Mouse (Mus musculus) heart, postnatal 0 days (tissue): ENCODE data around the gene Bicd1.

Source experiments
- CTCF ChIP-seq: IDR thresholded peaks from 2 replicates; pipeline ENCODE4 v1.5.1; 2016; ENCODE audit warnings: antibody characterized with exemption, control low read depth, low read depth
- EP300 ChIP-seq: IDR thresholded peaks from 2 replicates; pipeline ENCODE4 v1.6.1; 2016; ENCODE audit warnings: antibody characterized with exemption, low read depth

DNA sequence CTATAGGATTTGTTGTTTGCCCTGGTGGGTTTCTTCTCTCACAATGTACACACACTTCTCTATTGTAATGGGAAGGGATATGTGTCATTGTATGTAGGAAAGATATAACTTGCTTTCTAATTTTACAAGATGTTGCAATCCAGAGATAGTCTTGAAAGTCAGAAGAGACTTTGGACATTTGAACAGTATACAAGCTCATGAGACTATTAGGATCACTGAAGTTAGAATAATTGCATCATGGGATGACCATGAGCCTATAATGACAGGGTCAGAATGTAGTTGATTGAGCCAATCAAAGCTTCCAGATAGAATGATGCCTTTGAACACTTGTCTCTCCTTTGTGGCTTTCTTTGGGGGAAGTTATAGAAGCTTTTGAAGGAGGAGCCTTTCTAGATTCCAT, 171.4 kb downstream of the Bicd1 start:
- TF ChIP-seq EP300 (no peak), CTCF (no peak)
